Mouse (Mus musculus): Measurements from ENCODE around the gene Afdn. TPM values are rescaled to one million over a fixed set of nuclear protein-coding genes. Genes with fewer than 3 reads are reported as not detected.

Afdn gene
- polyA plus RNA-seq, 1 experiment from 2014 or later, result 146 TPM

GRCm38 (mm10) chr17:13865340-13865739, 105.0 kb downstream of the Afdn start:
- ATAC-seq, result no peak
- peaks cover 21% of the 10 kb centered on the region; the same call in 1 of the 2 replicates for H3K36me3 ChIP-seq (ENCODE audit: control insufficient read depth, insufficient read depth)

GRCm38 (mm10) chr17:13866951-13867351, 106.6 kb downstream of the Afdn start:
- ATAC-seq, result no peak
- no peaks in the 10 kb centered on the region for H3K27me3 ChIP-seq (replicated peaks; ENCODE audit: control insufficient read depth, insufficient read depth, low read length)
- no peak overlapping the region for H3K4me2 ChIP-seq (ENCODE audit: low read length)
- H3K9me3 ChIP-seq (ENCODE audit: control insufficient read depth, low read length), result no peaks in the 10 kb centered on the region
- H3K4me1 ChIP-seq (replicated peaks; ENCODE audit: control insufficient read depth, insufficient read depth, low read length), result no peaks in the 10 kb centered on the region
- H3K27ac ChIP-seq (ENCODE audit: low read length), result no peak overlapping the region
- no peak overlapping the region for H3K4me3 ChIP-seq (replicated peaks; ENCODE audit: low read length)
- H3K36me3 ChIP-seq (ENCODE audit: control insufficient read depth, insufficient read depth), result peaks cover 18% of the 10 kb centered on the region
- 92% methylated on average over 3 of the region's 3 CpGs for WGBS
- H3K9ac ChIP-seq (replicated peaks; ENCODE audit: low read depth, low read length), result no peak overlapping the region

More at GRCm38 (mm10) chr17:13865340-13865739, 105.0 kb downstream of the Afdn start:
- no peak overlapping the region for H3K4me3 ChIP-seq (replicated peaks; ENCODE audit: low read length)
- H3K4me2 ChIP-seq (ENCODE audit: low read length), result no peak overlapping the region
- H3K9me3 ChIP-seq (ENCODE audit: control insufficient read depth, low read length), result no peaks in the 10 kb centered on the region
- H3K27ac ChIP-seq (ENCODE audit: low read length), result no peak overlapping the region
- no peaks in the 10 kb centered on the region for H3K4me1 ChIP-seq (replicated peaks; ENCODE audit: control insufficient read depth, insufficient read depth, low read length)
- H3K27me3 ChIP-seq (replicated peaks; ENCODE audit: control insufficient read depth, insufficient read depth, low read length), result no peaks in the 10 kb centered on the region
- no peak overlapping the region for H3K9ac ChIP-seq (replicated peaks; ENCODE audit: low read depth, low read length)
- WGBS, result 89% methylated on average over 5 of the region's 5 CpGs

GRCm38 (mm10) chr17:13867475-13867874, 107.1 kb downstream of the Afdn start:
- H3K4me2 ChIP-seq (ENCODE audit: low read length), result no peak overlapping the region
- no peak overlapping the region for H3K27ac ChIP-seq (ENCODE audit: low read length)
- no peak overlapping the region for H3K4me3 ChIP-seq (replicated peaks; ENCODE audit: low read length)
- ATAC-seq, result no peak
- 83% methylated on average over 6 of the region's 6 CpGs for WGBS
- no peaks in the 10 kb centered on the region for H3K27me3 ChIP-seq (replicated peaks; ENCODE audit: control insufficient read depth, insufficient read depth, low read length)
- no peaks in the 10 kb centered on the region for H3K4me1 ChIP-seq (replicated peaks; ENCODE audit: control insufficient read depth, insufficient read depth, low read length)
- H3K9ac ChIP-seq (replicated peaks; ENCODE audit: low read depth, low read length), result no peak overlapping the region
- H3K36me3 ChIP-seq (ENCODE audit: control insufficient read depth, insufficient read depth), result peaks cover 18% of the 10 kb centered on the region
- H3K9me3 ChIP-seq (ENCODE audit: control insufficient read depth, low read length), result no peaks in the 10 kb centered on the region

- H3K36me3 ChIP-seq (ENCODE audit: control insufficient read depth, insufficient read depth), result peaks cover 2% of the 10 kb centered on the region; the same call in 1 of the 2 replicates
- H3K4me3 ChIP-seq (replicated peaks; ENCODE audit: low read length), result no peak overlapping the region
- no peaks in the 10 kb centered on the region for H3K27me3 ChIP-seq (replicated peaks; ENCODE audit: control insufficient read depth, insufficient read depth, low read length)
- 89% methylated on average over 1 of the region's 1 CpGs for WGBS
- no peak overlapping the region for H3K27ac ChIP-seq (ENCODE audit: low read length)
- H3K4me2 ChIP-seq (ENCODE audit: low read length), result no peak overlapping the region
- no peak overlapping the region for H3K9ac ChIP-seq (replicated peaks; ENCODE audit: low read depth, low read length)
- no peaks in the 10 kb centered on the region for H3K4me1 ChIP-seq (replicated peaks; ENCODE audit: control insufficient read depth, insufficient read depth, low read length)
- ATAC-seq, result no peak
- no peaks in the 10 kb centered on the region for H3K9me3 ChIP-seq (ENCODE audit: control insufficient read depth, low read length)
Observed at GRCm38 (mm10) chr17:13870236-13870635, 109.9 kb downstream of the Afdn start.

- no peaks in the 10 kb centered on the region for H3K4me1 ChIP-seq (replicated peaks; ENCODE audit: control insufficient read depth, insufficient read depth, low read length)
- no peaks in the 10 kb centered on the region; the same call in 1 of the 2 replicates for H3K36me3 ChIP-seq (ENCODE audit: control insufficient read depth, insufficient read depth)
- no peak overlapping the region for H3K4me3 ChIP-seq (replicated peaks; ENCODE audit: low read length)
- H3K27me3 ChIP-seq (replicated peaks; ENCODE audit: control insufficient read depth, insufficient read depth, low read length), result no peaks in the 10 kb centered on the region
- no peak overlapping the region for H3K9ac ChIP-seq (replicated peaks; ENCODE audit: low read depth, low read length)
- 81% methylated on average over 1 of the region's 1 CpGs for WGBS
- no peak for ATAC-seq
- no peak overlapping the region for H3K4me2 ChIP-seq (ENCODE audit: low read length)
- H3K27ac ChIP-seq (ENCODE audit: low read length), result no peak overlapping the region
- no peaks in the 10 kb centered on the region for H3K9me3 ChIP-seq (ENCODE audit: control insufficient read depth, low read length)
Observed at GRCm38 (mm10) chr17:13874245-13874644, 113.9 kb downstream of the Afdn start.

- Histone ChIP-seq H3K36me3 (ENCODE audit: control insufficient read depth, insufficient read depth) (peaks cover 8% of the 10 kb centered on the region), H3K4me2 (ENCODE audit: low read length) (no peak overlapping the region), H3K4me1 (replicated peaks; ENCODE audit: control insufficient read depth, insufficient read depth, low read length) (no peaks in the 10 kb centered on the region), H3K27ac (ENCODE audit: low read length) (no peak overlapping the region), H3K9me3 (ENCODE audit: control insufficient read depth, low read length) (no peaks in the 10 kb centered on the region), H3K4me3 (replicated peaks; ENCODE audit: low read length) (no peak overlapping the region), H3K9ac (replicated peaks; ENCODE audit: low read depth, low read length) (no peak overlapping the region), H3K27me3 (replicated peaks; ENCODE audit: control insufficient read depth, insufficient read depth, low read length) (no peaks in the 10 kb centered on the region)
- no peak for ATAC-seq
Observed at GRCm38 (mm10) chr17:13877460-13877859, 117.1 kb downstream of the Afdn start.

GRCm38 (mm10) chr17:13879731-13880130, 119.4 kb downstream of the Afdn start:
- no peaks in the 10 kb centered on the region for H3K9me3 ChIP-seq (ENCODE audit: control insufficient read depth, low read length)
- peaks cover 13% of the 10 kb centered on the region for H3K36me3 ChIP-seq (ENCODE audit: control insufficient read depth, insufficient read depth)
- no peak for ATAC-seq
- H3K27ac ChIP-seq (ENCODE audit: low read length), result no peak overlapping the region
- H3K4me1 ChIP-seq (replicated peaks; ENCODE audit: control insufficient read depth, insufficient read depth, low read length), result no peaks in the 10 kb centered on the region
- no peak overlapping the region for H3K4me2 ChIP-seq (ENCODE audit: low read length)
- no peaks in the 10 kb centered on the region for H3K27me3 ChIP-seq (replicated peaks; ENCODE audit: control insufficient read depth, insufficient read depth, low read length)
- no peak overlapping the region for H3K4me3 ChIP-seq (replicated peaks; ENCODE audit: low read length)
- 84% methylated on average over 1 of the region's 1 CpGs for WGBS
- H3K9ac ChIP-seq (replicated peaks; ENCODE audit: low read depth, low read length), result no peak overlapping the region

- 91% methylated on average over 5 of the region's 5 CpGs for WGBS
- Histone ChIP-seq H3K27ac (ENCODE audit: low read length) (no peak overlapping the region), H3K4me2 (ENCODE audit: low read length) (no peak overlapping the region), H3K4me1 (replicated peaks; ENCODE audit: control insufficient read depth, insufficient read depth, low read length) (no peaks in the 10 kb centered on the region), H3K27me3 (replicated peaks; ENCODE audit: control insufficient read depth, insufficient read depth, low read length) (no peaks in the 10 kb centered on the region), H3K36me3 (ENCODE audit: control insufficient read depth, insufficient read depth) (peaks cover 27% of the 10 kb centered on the region), H3K9me3 (ENCODE audit: control insufficient read depth, low read length) (no peaks in the 10 kb centered on the region), H3K4me3 (replicated peaks; ENCODE audit: low read length) (no peak overlapping the region), H3K9ac (replicated peaks; ENCODE audit: low read depth, low read length) (no peak overlapping the region)
- ATAC-seq, result no peak
Observed at GRCm38 (mm10) chr17:13883540-13883939, 123.2 kb downstream of the Afdn start.

- no peaks in the 10 kb centered on the region for H3K4me1 ChIP-seq (replicated peaks; ENCODE audit: control insufficient read depth, insufficient read depth, low read length)
- H3K9me3 ChIP-seq (ENCODE audit: control insufficient read depth, low read length), result no peaks in the 10 kb centered on the region
- 89% methylated on average over 7 of the region's 7 CpGs for WGBS
- peaks cover 16% of the 10 kb centered on the region for H3K36me3 ChIP-seq (ENCODE audit: control insufficient read depth, insufficient read depth)
- no peak overlapping the region for H3K9ac ChIP-seq (replicated peaks; ENCODE audit: low read depth, low read length)
- no peak for ATAC-seq
- no peaks in the 10 kb centered on the region for H3K27me3 ChIP-seq (replicated peaks; ENCODE audit: control insufficient read depth, insufficient read depth, low read length)
- no peak overlapping the region for H3K4me3 ChIP-seq (replicated peaks; ENCODE audit: low read length)
- H3K4me2 ChIP-seq (ENCODE audit: low read length), result no peak overlapping the region
- H3K27ac ChIP-seq (ENCODE audit: low read length), result no peak overlapping the region
Observed at GRCm38 (mm10) chr17:13889818-13890434, 129.6 kb downstream of the Afdn start.

- WGBS, result 88% methylated on average over 1 of the region's 1 CpGs
- Histone ChIP-seq H3K4me2 (ENCODE audit: low read length) (no peak overlapping the region), H3K27ac (ENCODE audit: low read length) (no peak overlapping the region), H3K9ac (replicated peaks; ENCODE audit: low read depth, low read length) (no peak overlapping the region), H3K4me3 (replicated peaks; ENCODE audit: low read length) (no peak overlapping the region), H3K27me3 (replicated peaks; ENCODE audit: control insufficient read depth, insufficient read depth, low read length) (no peaks in the 10 kb centered on the region), H3K4me1 (replicated peaks; ENCODE audit: control insufficient read depth, insufficient read depth, low read length) (no peaks in the 10 kb centered on the region), H3K9me3 (ENCODE audit: control insufficient read depth, low read length) (no peaks in the 10 kb centered on the region), H3K36me3 (ENCODE audit: control insufficient read depth, insufficient read depth) (peaks cover 9% of the 10 kb centered on the region)
- no peak for ATAC-seq
Observed at GRCm38 (mm10) chr17:13890932-13891331, 130.6 kb downstream of the Afdn start.
